Mouse (Mus musculus) ES-E14 (cell line): ENCODE data around the gene Ocm.

ENCODE experiments used
- CHD2 ChIP-seq: IDR thresholded peaks from 2 replicates; pipeline ENCODE4 v1.6.1; 2014; ENCODE audit warnings: mild to moderate bottlenecking, low read depth, low read length, inconsistent platforms
- HCFC1 ChIP-seq: IDR thresholded peaks from 2 replicates; pipeline ENCODE4 v1.6.1; 2012; ENCODE audit warnings: low read length, inconsistent platforms, borderline replicate concordance; ENCODE audit not compliant: insufficient read depth
- MAFK ChIP-seq: IDR thresholded peaks from 2 replicates; pipeline ENCODE4 v1.6.1; 2014; ENCODE audit warnings: mild to moderate bottlenecking, low read depth, low read length, inconsistent platforms; ENCODE audit not compliant: insufficient read depth
- ZC3H11A ChIP-seq: IDR thresholded peaks from 2 replicates; pipeline ENCODE4 v1.6.1; 2012; ENCODE audit warnings: low read depth, mild to moderate bottlenecking, inconsistent platforms, low read length, borderline replicate concordance

DNA sequence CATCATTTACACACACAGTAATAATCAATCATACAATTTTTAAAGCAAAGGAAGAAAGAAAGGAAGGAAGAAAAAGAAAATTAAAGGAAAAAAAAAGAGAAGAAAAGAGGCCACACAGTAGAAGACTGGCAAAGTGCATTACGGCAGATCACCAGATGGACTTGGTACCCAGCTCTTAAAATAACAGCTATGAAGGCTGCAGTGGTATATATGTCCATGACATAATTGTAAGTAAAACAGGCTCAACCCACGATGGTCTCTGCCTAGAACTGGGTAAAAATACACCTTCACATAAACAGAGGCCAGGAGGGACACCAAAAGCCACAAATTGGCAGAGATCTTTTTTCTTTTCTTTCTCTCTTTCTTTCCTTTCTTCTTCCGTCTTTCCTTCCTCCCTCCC lies 23.4 kb upstream of the Ocm start:
- TF ChIP-seq ZC3H11A (no peak), HCFC1 (no peak), CHD2 (no peak), MAFK (no peak)
